Mouse (Mus musculus) neural tube, embryonic 13.5 days (tissue): ENCODE data around the gene Dnaic2. TPM values are rescaled to one million over a fixed set of nuclear protein-coding genes. Genes with fewer than 3 reads are reported as not detected.

Experiments
- ATAC-seq: fragments of 200-750 bp; cut with Nextera tagmentation; 2 replicates; pipeline ENCODE4 v1.8.0; 2017; ENCODE audit warnings: low read depth, mild to moderate bottlenecking, moderate TSS enrichment, moderate library complexity
- H3K27ac ChIP-seq: fragments of 300-500 bp; sonication (generic); replicated peaks from 2 replicates; pipeline ENCODE4 v1.5.1; 2015; ENCODE audit warnings: moderate library complexity, mild to moderate bottlenecking, inconsistent platforms
- H3K27me3 ChIP-seq: fragments of 300-500 bp; sonication (generic); 2 replicates; pipeline ENCODE4 v1.6.1; 2015; ENCODE audit warnings: mild to moderate bottlenecking, inconsistent platforms
- H3K36me3 ChIP-seq: fragments of 300-500 bp; sonication (generic); 2 replicates; pipeline ENCODE4 v1.6.1; 2015; ENCODE audit warnings: mild to moderate bottlenecking, inconsistent platforms
- H3K4me1 ChIP-seq: fragments of 300-500 bp; sonication (generic); replicated peaks from 2 replicates; pipeline ENCODE4 v1.6.1; 2015; ENCODE audit warnings: inconsistent platforms
- H3K4me2 ChIP-seq: fragments of 300-500 bp; sonication (generic); 2 replicates; pipeline ENCODE4 v1.6.1; 2015; ENCODE audit warnings: inconsistent platforms, mild to moderate bottlenecking, moderate library complexity
- H3K4me3 ChIP-seq: fragments of 300-500 bp; sonication (generic); 2 replicates; pipeline ENCODE4 v1.5.1; 2015; ENCODE audit warnings: mild to moderate bottlenecking, inconsistent platforms
- H3K9ac ChIP-seq: fragments of 300-500 bp; sonication (generic); 2 replicates; pipeline ENCODE4 v1.6.1; 2015; ENCODE audit warnings: moderate library complexity, mild to moderate bottlenecking, inconsistent platforms
- H3K9me3 ChIP-seq: fragments of 300-500 bp; sonication (generic); 2 replicates; pipeline ENCODE4 v1.6.1; 2016; ENCODE audit warnings: inconsistent platforms
- WGBS: fragments of 180-500 bp; shearing (Covaris S2); methylation state at CpG from one replicate; pipeline ENCODE4 v1.1.7; 2015; 5-methylcytosine and 5-hydroxymethylcytosine counted together
- polyA plus RNA-seq: library from polyadenylated mRNA; unstranded; fragments of >200 nt; fragmentation: Nextera tagmentation; extraction: Ambion mirVana; gene quantifications from 2 replicates; pipeline ENCODE4 v1.2.1, GENCODE M21; 2015

Dnaic2 gene
- polyA plus RNA-seq, 1 experiment from 2014 or later: 2.9 TPM

- peak overlapping the region; percentile 72 for H3K9ac ChIP-seq
- H3K9me3 ChIP-seq: no peaks in the 10 kb centered on the region
- H3K27ac ChIP-seq: peak overlapping the region; percentile 97
- H3K4me2 ChIP-seq: peak overlapping the region; percentile 92
- ATAC-seq: no peak
- no peaks in the 10 kb centered on the region for H3K36me3 ChIP-seq
- H3K27me3 ChIP-seq: peaks cover 45% of the 10 kb centered on the region
- 55% methylated on average over 19 of the region's 19 CpGs for WGBS
- peaks cover 79% of the 10 kb centered on the region for H3K4me1 ChIP-seq
- peak overlapping the region; percentile 35 for H3K4me3 ChIP-seq
These were observed 66.8 kb downstream of the Dnaic2 start for GRCm38 (mm10) chr11:114793868-114794545.

- H3K9ac ChIP-seq: peak overlapping the region; percentile 72
- H3K4me2 ChIP-seq: peak overlapping the region; percentile 92
- H3K27ac ChIP-seq: peak overlapping the region; percentile 97
- H3K36me3 ChIP-seq: no peaks in the 10 kb centered on the region
- H3K9me3 ChIP-seq: no peaks in the 10 kb centered on the region
- peaks cover 39% of the 10 kb centered on the region for H3K27me3 ChIP-seq
- 35% methylated on average over 4 of the region's 4 CpGs for WGBS
- peak overlapping the region; percentile 35 for H3K4me3 ChIP-seq
- H3K4me1 ChIP-seq: peaks cover 72% of the 10 kb centered on the region
- 0 out of 2 replicates have a peak, but pooled peaks have one; percentile 1 for ATAC-seq
These were observed 67.5 kb downstream of the Dnaic2 start for GRCm38 (mm10) chr11:114794691-114795090.

DNA sequence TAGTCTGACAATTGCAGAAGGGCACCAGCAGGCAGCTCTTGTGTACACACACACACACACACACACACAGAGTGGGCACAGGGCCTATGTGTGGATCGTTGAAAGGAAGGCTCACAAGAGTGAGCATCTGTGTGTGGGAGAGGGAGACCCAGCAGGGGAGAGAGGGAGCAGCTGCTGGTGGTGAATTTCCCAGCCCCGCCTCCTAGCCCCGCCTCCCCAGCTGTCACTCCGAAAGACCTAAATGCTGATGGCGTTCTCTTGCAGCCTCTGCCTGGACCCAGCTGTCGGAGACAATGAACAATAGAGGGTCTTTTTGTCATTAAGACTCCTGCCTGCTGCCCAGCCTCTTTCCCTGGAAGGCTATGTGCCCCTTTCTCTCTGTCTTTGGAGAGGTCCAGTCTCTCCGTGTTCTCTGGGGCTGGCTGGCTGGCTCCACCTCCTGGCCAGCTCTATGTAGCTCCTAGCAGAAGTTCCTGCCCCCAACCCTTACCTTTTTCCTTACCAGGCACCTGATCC, 68.1 kb downstream of the Dnaic2 start:
- H3K27ac ChIP-seq: peak overlapping the region; percentile 97
- ATAC-seq: peak; percentile 87
- H3K9me3 ChIP-seq: no peaks in the 10 kb centered on the region
- H3K4me2 ChIP-seq: peak overlapping the region; percentile 92
- H3K4me3 ChIP-seq: peak overlapping the region; percentile 35
- 0% methylated on average over 7 of the region's 7 CpGs for WGBS
- peak overlapping the region; percentile 72 for H3K9ac ChIP-seq
- no peaks in the 10 kb centered on the region for H3K36me3 ChIP-seq
- peaks cover 70% of the 10 kb centered on the region for H3K4me1 ChIP-seq
- H3K27me3 ChIP-seq: peaks cover 33% of the 10 kb centered on the region

GRCm38 (mm10) chr11:114795848-114796322, 68.7 kb downstream of the Dnaic2 start, which contains the start of gene Btbd17:
Btbd17 (minus strand) TSS chr11:114795945.
- Histone ChIP-seq H3K27ac (peak within 1 kb of the TSS; percentile 97), H3K9me3 (no peaks in the 10 kb centered on the region), H3K4me1 (peaks cover 66% of the 10 kb centered on the region), H3K27me3 (peaks cover 27% of the 10 kb centered on the region), H3K9ac (peak within 1 kb of the TSS; percentile 72), H3K4me3 (peak within 1 kb of the TSS; percentile 35), H3K36me3 (no peaks in the 10 kb centered on the region), H3K4me2 (peak within 1 kb of the TSS; percentile 92)
- WGBS: 6% methylated on average over 4 of the region's 4 CpGs
- peak; percentile 88 for ATAC-seq

DNA sequence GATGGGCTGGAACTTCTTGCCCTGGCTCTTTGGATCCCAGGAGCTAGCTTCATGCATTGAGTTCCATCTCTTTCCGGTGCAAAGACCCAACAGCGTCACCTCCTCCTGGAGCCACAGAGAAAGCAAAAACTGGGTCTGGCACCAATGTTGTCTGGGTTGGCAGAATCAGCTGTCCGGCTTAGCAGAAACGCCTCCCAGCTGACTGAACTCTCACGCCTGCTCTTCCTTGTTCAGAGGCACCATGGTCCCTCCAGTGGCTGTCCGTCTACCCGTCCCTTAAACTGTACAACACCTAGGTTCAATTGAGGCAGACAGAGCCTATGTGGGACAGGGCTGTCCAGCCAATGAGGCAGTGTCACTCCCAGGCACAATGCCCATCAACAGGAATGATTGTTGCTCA, 70.0 kb downstream of the Dnaic2 start:
- no peak overlapping the region for H3K9ac ChIP-seq
- H3K4me1 ChIP-seq: peaks cover 53% of the 10 kb centered on the region
- H3K4me2 ChIP-seq: no peak overlapping the region
- no peaks in the 10 kb centered on the region for H3K9me3 ChIP-seq
- no peaks in the 10 kb centered on the region for H3K36me3 ChIP-seq
- ATAC-seq: no peak
- H3K4me3 ChIP-seq: no peak overlapping the region
- WGBS: 94% methylated on average over 7 of the region's 7 CpGs
- H3K27me3 ChIP-seq: peaks cover 15% of the 10 kb centered on the region
- peak overlapping the region; percentile 97 for H3K27ac ChIP-seq

DNA sequence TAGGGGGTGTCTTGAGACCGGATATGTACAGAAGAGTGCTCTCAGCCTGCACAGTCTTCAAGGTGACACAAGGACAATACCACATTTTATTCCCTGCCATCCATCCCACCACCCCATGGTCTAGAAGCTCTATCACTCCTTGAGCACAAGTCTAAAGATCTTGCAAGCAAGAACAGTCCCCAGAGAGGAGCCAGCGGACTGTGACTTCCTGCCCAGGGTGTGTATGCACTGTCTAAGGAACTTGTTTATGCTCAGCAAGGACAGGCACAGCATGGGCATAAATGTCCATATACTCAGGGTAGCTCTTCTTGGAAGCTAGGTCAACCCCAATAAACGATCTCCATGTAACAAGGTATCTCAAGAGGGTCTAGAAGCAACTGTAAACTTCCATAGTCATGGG, 70.8 kb downstream of the Dnaic2 start:
- Histone ChIP-seq H3K36me3 (no peaks in the 10 kb centered on the region), H3K4me1 (peaks cover 52% of the 10 kb centered on the region), H3K4me2 (no peak overlapping the region), H3K4me3 (no peak overlapping the region), H3K27ac (no peak overlapping the region), H3K9ac (no peak overlapping the region), H3K9me3 (no peaks in the 10 kb centered on the region), H3K27me3 (peaks cover 7% of the 10 kb centered on the region; the same call in 1 of the 2 replicates)
- WGBS: 89% methylated on average over 3 of the region's 3 CpGs
- ATAC-seq: no peak

GRCm38 (mm10) chr11:114798624-114799023, 71.4 kb downstream of the Dnaic2 start, which contains the start of gene Gpr142:
Gpr142 (plus strand) TSS chr11:114798924.
- no peak within 1 kb of the TSS for H3K27ac ChIP-seq
- 96% methylated on average over 3 of the region's 3 CpGs for WGBS
- peaks cover 51% of the 10 kb centered on the region for H3K4me1 ChIP-seq
- ATAC-seq: no peak
- H3K9me3 ChIP-seq: no peaks in the 10 kb centered on the region
- H3K4me2 ChIP-seq: no peak within 1 kb of the TSS
- H3K36me3 ChIP-seq: no peaks in the 10 kb centered on the region
- no peak within 1 kb of the TSS for H3K4me3 ChIP-seq
- peaks cover under 1% of the 10 kb centered on the region; the same call in 1 of the 2 replicates for H3K27me3 ChIP-seq
- no peak within 1 kb of the TSS for H3K9ac ChIP-seq

GRCm38 (mm10) chr11:114801906-114802305, 74.7 kb downstream of the Dnaic2 start:
- no peak for ATAC-seq
- H3K9ac ChIP-seq: no peak overlapping the region
- H3K4me3 ChIP-seq: no peak overlapping the region
- no peaks in the 10 kb centered on the region for H3K36me3 ChIP-seq
- H3K27me3 ChIP-seq: no peaks in the 10 kb centered on the region
- WGBS: 94% methylated on average over 1 of the region's 1 CpGs
- peaks cover 33% of the 10 kb centered on the region for H3K4me1 ChIP-seq
- no peaks in the 10 kb centered on the region for H3K9me3 ChIP-seq
- H3K4me2 ChIP-seq: no peak overlapping the region
- H3K27ac ChIP-seq: no peak overlapping the region

- no peaks in the 10 kb centered on the region for H3K36me3 ChIP-seq
- no peak overlapping the region for H3K4me3 ChIP-seq
- no peaks in the 10 kb centered on the region for H3K9me3 ChIP-seq
- 68% methylated on average over 15 of the region's 15 CpGs for WGBS
- no peak overlapping the region for H3K4me2 ChIP-seq
- peaks cover 35% of the 10 kb centered on the region for H3K4me1 ChIP-seq
- H3K9ac ChIP-seq: no peak overlapping the region
- no peak overlapping the region for H3K27ac ChIP-seq
- ATAC-seq: no peak
- no peaks in the 10 kb centered on the region for H3K27me3 ChIP-seq
These were observed 75.5 kb downstream of the Dnaic2 start for GRCm38 (mm10) chr11:114802540-114803267.

DNA sequence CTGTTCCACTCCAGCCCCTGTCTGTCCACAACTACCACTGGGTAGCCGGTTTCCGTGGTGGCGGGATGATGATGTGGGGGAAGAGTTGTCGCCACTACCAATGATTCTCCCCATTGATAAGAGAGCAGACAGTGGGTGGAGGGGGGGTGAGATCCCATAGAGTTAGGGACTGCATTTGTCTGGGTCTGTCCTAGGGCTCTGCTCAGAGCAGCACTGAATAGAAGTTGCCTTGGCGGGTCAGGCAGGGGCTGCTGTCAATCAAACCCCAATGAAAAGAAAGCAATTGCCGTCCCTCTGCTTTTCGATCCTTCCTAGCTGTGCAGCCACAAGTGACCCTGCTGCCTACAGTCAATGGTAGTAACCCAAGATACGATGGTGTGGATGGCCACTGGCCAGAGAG, 76.8 kb downstream of the Dnaic2 start:
- WGBS: 27% methylated on average over 8 of the region's 8 CpGs
- peaks cover 37% of the 10 kb centered on the region for H3K4me1 ChIP-seq
- no peaks in the 10 kb centered on the region for H3K27me3 ChIP-seq
- no peak overlapping the region for H3K27ac ChIP-seq
- no peaks in the 10 kb centered on the region for H3K36me3 ChIP-seq
- H3K4me2 ChIP-seq: no peak overlapping the region
- H3K9me3 ChIP-seq: no peaks in the 10 kb centered on the region
- no peak overlapping the region for H3K4me3 ChIP-seq
- no peak for ATAC-seq
- H3K9ac ChIP-seq: no peak overlapping the region

DNA sequence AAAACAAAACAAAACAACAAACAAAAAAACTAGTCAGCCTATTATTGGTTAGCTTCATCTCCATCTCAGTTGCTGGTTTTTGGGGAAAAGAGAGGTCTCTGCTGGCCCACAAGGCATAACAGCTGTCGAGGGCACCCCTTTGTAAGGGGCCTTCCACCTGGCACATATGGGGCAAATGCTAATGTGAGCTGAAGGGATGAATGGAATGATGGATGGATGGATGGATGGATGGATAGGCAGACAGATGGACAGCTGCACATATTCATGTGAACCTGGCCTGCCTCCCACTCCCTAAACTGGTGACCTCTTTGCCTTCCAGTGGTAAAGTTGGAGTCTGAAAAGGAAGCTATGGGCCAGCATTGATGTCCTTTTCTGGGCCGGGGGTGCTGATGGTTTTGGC, 79.8 kb downstream of the Dnaic2 start:
- Histone ChIP-seq H3K27ac (peak overlapping the region; percentile 62), H3K36me3 (no peaks in the 10 kb centered on the region), H3K27me3 (no peaks in the 10 kb centered on the region), H3K4me2 (no peak overlapping the region), H3K4me3 (no peak overlapping the region), H3K4me1 (peaks cover 37% of the 10 kb centered on the region), H3K9ac (no peak overlapping the region), H3K9me3 (no peaks in the 10 kb centered on the region)
- ATAC-seq: no peak
- WGBS: 26% methylated on average over 2 of the region's 2 CpGs
